ENCODE assay signal across 8 mouse cellular contexts in the genomic region with DNA sequence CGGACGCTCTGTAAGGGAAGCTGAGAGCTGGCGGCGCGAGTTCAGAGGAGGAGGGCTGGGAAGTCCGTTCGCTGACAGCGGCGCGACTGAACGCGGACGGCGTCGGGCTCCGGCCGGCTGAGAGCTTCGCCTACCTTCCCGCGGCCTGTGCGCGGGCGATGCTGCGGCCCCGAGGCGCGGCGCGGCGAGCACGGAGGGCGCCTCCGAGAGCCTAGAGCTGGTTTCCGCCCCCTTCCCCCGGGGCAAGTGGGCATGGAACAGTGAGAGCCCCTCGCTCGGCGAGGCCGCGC. TPM values are rescaled to one million over a fixed set of nuclear protein-coding genes. Genes with fewer than 3 reads are reported as not detected.
DNase-seq lines count a peak whose midpoint lies in the region; ATAC-seq lines count a peak whose summit lies in the region.

No protein-coding gene starts in this region.

- peak overlapping the region; percentile 58 for H3K9ac ChIP-seq in lung, embryonic 15.5 days
- H3K9ac ChIP-seq in embryonic facial prominence, embryonic 15.5 days, result peak overlapping the region; percentile 56
- peak overlapping the region; percentile 65 for H3K9ac ChIP-seq in neural tube, embryonic 15.5 days (replicated peaks)

- no peaks in the 10 kb centered on the region for H3K9me3 ChIP-seq in lung, embryonic 15.5 days
- no peaks in the 10 kb centered on the region for H3K9me3 ChIP-seq in embryonic facial prominence, embryonic 15.5 days (replicated peaks)
- H3K9me3 ChIP-seq in limb, embryonic 10.5 days (replicated peaks), result no peaks in the 10 kb centered on the region
- no peaks in the 10 kb centered on the region for H3K9me3 ChIP-seq in neural tube, embryonic 15.5 days (replicated peaks)

- peak overlapping the region; percentile 97 for H3K4me2 ChIP-seq in lung, embryonic 15.5 days
- peak overlapping the region; percentile 96 for H3K4me2 ChIP-seq in embryonic facial prominence, embryonic 15.5 days (replicated peaks)
- H3K4me2 ChIP-seq in neural tube, embryonic 15.5 days, result peak overlapping the region; percentile 100

- H3K4me1 ChIP-seq in lung, embryonic 15.5 days, result peaks cover 45% of the 10 kb centered on the region
- peaks cover 50% of the 10 kb centered on the region for H3K4me1 ChIP-seq in embryonic facial prominence, embryonic 15.5 days
- peaks cover 62% of the 10 kb centered on the region for H3K4me1 ChIP-seq in limb, embryonic 10.5 days
- H3K4me1 ChIP-seq in neural tube, embryonic 15.5 days, result peaks cover 40% of the 10 kb centered on the region

- DNase-seq in lung, postnatal 14 days, result no peak
- DNase-seq in limb, embryonic 10.5 days (ENCODE audit: low spot score), result no peak
- no peak for DNase-seq in layer of hippocampus, adult 9-10 months (ENCODE audit: low spot score)
- no peak for DNase-seq in thymus, postnatal 10 days (ENCODE audit: low spot score in 2 of 2)
- no peak for DNase-seq in left cerebral cortex, adult 8-10 months (ENCODE audit: low spot score in 2 of 2)

- H3K36me3 ChIP-seq in lung, embryonic 15.5 days, result no peaks in the 10 kb centered on the region
- H3K36me3 ChIP-seq in embryonic facial prominence, embryonic 15.5 days, result no peaks in the 10 kb centered on the region
- no peaks in the 10 kb centered on the region for H3K36me3 ChIP-seq in limb, embryonic 10.5 days
- H3K36me3 ChIP-seq in neural tube, embryonic 15.5 days, result no peaks in the 10 kb centered on the region

- peak overlapping the region; percentile 85 for H3K27ac ChIP-seq in lung, embryonic 15.5 days
- peak overlapping the region; percentile 91 for H3K27ac ChIP-seq in embryonic facial prominence, embryonic 15.5 days (replicated peaks)
- peak overlapping the region; percentile 88 for H3K27ac ChIP-seq in limb, embryonic 10.5 days
- H3K27ac ChIP-seq in neural tube, embryonic 15.5 days (replicated peaks), result peak overlapping the region; percentile 79

- WGBS in lung, embryonic 15.5 days, result under 1% methylated on average over 40 of the region's 40 CpGs
- WGBS in embryonic facial prominence, embryonic 15.5 days, result under 1% methylated on average over 40 of the region's 40 CpGs
- 0% methylated on average over 40 of the region's 40 CpGs for WGBS in limb, embryonic 10.5 days
- WGBS in neural tube, embryonic 15.5 days, result under 1% methylated on average over 40 of the region's 40 CpGs

- peak; percentile 58 for ATAC-seq in lung, embryonic 15.5 days (ENCODE audit: borderline replicate concordance, extremely low read depth, low FRiP score, low TSS enrichment)
- ATAC-seq in embryonic facial prominence, embryonic 15.5 days (ENCODE audit: insufficient number of reproducible peaks, low FRiP score, low TSS enrichment, low read depth), result peak; percentile 39
- ATAC-seq in neural tube, embryonic 15.5 days (ENCODE audit: low FRiP score), result peak; percentile 37; the same call in 1 of the 2 replicates

- peaks cover 12% of the 10 kb centered on the region; the same call in 1 of the 2 replicates for H3K27me3 ChIP-seq in lung, embryonic 15.5 days
- peaks cover 6% of the 10 kb centered on the region for H3K27me3 ChIP-seq in embryonic facial prominence, embryonic 15.5 days
- H3K27me3 ChIP-seq in limb, embryonic 10.5 days (ENCODE audit: low read depth, poor library complexity, severe bottlenecking), result peaks cover 26% of the 10 kb centered on the region
- H3K27me3 ChIP-seq in neural tube, embryonic 15.5 days (replicated peaks), result peaks cover 19% of the 10 kb centered on the region

- peak overlapping the region; percentile 59 for H3K4me3 ChIP-seq in lung, embryonic 15.5 days
- H3K4me3 ChIP-seq in embryonic facial prominence, embryonic 15.5 days (replicated peaks), result peak overlapping the region; percentile 79
- peak overlapping the region; percentile 76 for H3K4me3 ChIP-seq in limb, embryonic 10.5 days
- H3K4me3 ChIP-seq in neural tube, embryonic 15.5 days (replicated peaks), result peak overlapping the region; percentile 68

RNA-seq across cellular contexts. Expression of gene Abtb2, which starts 0.3 kb away (rescaled TPM):
- polyA plus RNA-seq in lung, embryonic 15.5 days (2015; fragmentation: Nextera tagmentation; extraction: Ambion mirVana), result 8.3 and 8.5 TPM in 2 replicates
- polyA plus RNA-seq in embryonic facial prominence, embryonic 15.5 days (2015; fragmentation: Nextera tagmentation; extraction: Ambion mirVana), result 13.8 and 16.5 TPM in 2 replicates
- 14.2 and 17.6 TPM in 2 replicates for polyA plus RNA-seq in limb, embryonic 10.5 days (2016; fragmentation: Nextera tagmentation; extraction: Ambion mirVana)
- polyA plus RNA-seq in neural tube, embryonic 15.5 days (2015; fragmentation: Nextera tagmentation; extraction: Ambion mirVana), result 10.8 and 11.5 TPM in 2 replicates
- 1 to 10 TPM; 8.2 to 9.0 (median 8.7) TPM for total RNA-seq in left cerebral cortex, adult 8-10 months (2022)
